Mouse (Mus musculus): ENCODE results near the gene Tuba1c.

GRCm38 (mm10) chr15:99055040-99055439, 25.3 kb downstream of the Tuba1c start, which contains the start of gene Prph:
- TF ChIP-seq TAL1 (IDR thresholded peaks at IDR 0.05; ENCODE audit: low read length) (no peak), GATA1 (IDR thresholded peaks at IDR 0.05; ENCODE audit: low read length) (no peak)

Data from erythroblast, embryonic 14.5 days (primary cell).